Mouse (Mus musculus) urinary bladder, postnatal 10 days (tissue): ENCODE measurements around the gene Lingo3.
"Not testable (repeated sequence)": the region's sequence is repeated elsewhere in the genome, so short reads cannot be mapped to it uniquely, and the experiment has no call there.

Source experiments
- DNase-seq: peaks from one replicate; pipeline ENCODE4 v3.0.0; 2022; ENCODE audit warnings: low spot score

Lingo3 gene

DNA sequence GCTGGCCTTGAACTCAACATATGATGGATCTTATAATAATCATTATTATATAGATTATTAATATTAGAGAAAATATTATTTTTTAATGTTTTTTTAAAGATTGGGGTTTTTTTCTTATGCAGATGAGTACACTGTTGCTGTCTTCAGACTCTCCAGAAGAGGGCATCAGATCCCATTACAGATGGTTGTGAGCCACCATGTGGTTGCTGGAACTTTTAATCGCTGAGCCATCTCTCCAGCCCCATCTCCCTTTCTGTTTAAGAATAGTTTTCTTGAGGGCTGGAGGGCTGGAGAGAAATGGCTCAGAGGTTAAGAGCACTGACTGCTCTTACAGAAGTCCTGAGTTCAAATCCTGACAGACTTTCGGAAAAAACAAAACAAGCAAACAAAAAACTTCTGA is 21.8 kb downstream of the Lingo3 start:
- no peak for DNase-seq

- DNase-seq: no peak
These were observed 24.4 kb downstream of the Lingo3 start for GRCm38 (mm10) chr10:80819406-80819805.

- no peak for DNase-seq
These were observed 25.1 kb downstream of the Lingo3 start for GRCm38 (mm10) chr10:80818599-80819281.

- DNase-seq: not testable (repeated sequence)
These were observed 25.9 kb downstream of the Lingo3 start for GRCm38 (mm10) chr10:80817955-80818354.

GRCm38 (mm10) chr10:80817164-80817563 is 26.7 kb downstream of the Lingo3 start:
- no peak for DNase-seq

- DNase-seq: not testable (repeated sequence)
These were observed 27.5 kb downstream of the Lingo3 start for GRCm38 (mm10) chr10:80816303-80816702.

GRCm38 (mm10) chr10:80814800-80815199 is 29.0 kb downstream of the Lingo3 start:
- no peak for DNase-seq

DNA sequence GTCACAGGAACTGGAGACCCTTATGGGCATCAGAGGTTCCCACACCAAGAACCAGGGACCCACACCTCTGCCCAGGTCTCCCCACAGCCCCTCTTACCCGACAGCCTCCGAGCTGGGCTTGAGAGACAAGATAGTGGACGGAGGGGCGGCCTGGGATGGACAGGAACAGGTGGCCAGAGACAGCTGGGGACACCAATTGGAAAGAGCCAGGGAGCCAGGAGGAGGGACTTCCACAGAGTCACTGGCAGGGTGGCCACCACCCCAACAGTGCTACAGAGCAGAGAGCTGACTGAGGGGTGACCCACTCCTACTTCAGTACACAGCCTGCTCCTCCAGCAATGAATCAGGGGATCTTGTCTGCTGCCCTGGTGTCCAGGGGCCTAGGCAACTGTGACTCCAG is 30.5 kb downstream of the Lingo3 start, which contains the start of gene Jsrp1:
Gene Jsrp1, minus strand, starts transcription at position 133 of the 400 bp plus-strand sequence.
- DNase-seq: no peak

- no peak for DNase-seq
These were observed 31.3 kb downstream of the Lingo3 start for GRCm38 (mm10) chr10:80812391-80813041.

- no peak for DNase-seq
These were observed 33.8 kb downstream of the Lingo3 start for GRCm38 (mm10) chr10:80810084-80810483.

- DNase-seq: no peak
These were observed 34.7 kb downstream of the Lingo3 start for GRCm38 (mm10) chr10:80808985-80809632.

DNA sequence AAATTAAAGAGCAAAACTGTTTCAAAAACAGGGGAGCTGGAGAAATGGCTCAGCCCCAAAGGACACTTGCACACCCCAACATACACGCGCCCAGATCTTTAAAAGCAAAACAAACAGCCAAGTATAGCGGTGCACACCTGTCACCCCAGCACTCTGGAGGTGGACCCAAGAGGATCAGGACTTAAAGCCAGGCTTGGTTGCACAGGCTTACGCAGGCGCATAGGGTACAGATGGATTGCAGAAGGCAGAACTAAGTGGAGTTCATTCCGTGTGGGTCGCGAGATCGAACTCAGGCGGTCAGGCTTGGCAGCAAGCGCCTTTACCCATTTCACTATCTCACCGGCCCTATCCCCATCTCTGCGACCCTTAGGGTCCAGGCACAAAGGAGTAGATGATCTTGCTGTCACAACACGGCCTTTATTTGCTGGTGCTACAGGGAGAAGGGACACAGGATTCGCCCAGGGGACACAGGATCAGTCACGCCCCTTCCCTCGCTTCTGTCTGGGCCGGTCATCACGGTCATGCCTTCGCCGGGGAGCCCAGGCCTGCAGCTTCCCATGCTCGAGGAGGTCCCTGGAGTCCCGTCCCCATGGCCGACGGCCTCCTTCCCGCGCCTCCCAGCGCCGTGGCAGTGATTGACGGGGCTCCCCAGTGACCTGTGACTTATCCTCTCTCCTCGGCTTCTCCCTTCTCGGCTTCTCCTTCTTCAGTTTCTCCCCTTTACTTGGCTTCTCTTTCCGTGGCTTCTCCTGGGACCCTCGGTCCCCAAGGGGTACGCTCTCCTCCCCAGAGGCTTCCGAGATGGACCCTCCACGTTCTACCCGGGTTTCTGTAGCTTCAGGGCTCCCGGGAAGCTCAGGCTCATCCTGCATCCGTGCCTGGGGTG is 35.5 kb downstream of the Lingo3 start:
- DNase-seq: no peak

- no peak for DNase-seq
These were observed 36.7 kb downstream of the Lingo3 start for GRCm38 (mm10) chr10:80807057-80807627.

DNA sequence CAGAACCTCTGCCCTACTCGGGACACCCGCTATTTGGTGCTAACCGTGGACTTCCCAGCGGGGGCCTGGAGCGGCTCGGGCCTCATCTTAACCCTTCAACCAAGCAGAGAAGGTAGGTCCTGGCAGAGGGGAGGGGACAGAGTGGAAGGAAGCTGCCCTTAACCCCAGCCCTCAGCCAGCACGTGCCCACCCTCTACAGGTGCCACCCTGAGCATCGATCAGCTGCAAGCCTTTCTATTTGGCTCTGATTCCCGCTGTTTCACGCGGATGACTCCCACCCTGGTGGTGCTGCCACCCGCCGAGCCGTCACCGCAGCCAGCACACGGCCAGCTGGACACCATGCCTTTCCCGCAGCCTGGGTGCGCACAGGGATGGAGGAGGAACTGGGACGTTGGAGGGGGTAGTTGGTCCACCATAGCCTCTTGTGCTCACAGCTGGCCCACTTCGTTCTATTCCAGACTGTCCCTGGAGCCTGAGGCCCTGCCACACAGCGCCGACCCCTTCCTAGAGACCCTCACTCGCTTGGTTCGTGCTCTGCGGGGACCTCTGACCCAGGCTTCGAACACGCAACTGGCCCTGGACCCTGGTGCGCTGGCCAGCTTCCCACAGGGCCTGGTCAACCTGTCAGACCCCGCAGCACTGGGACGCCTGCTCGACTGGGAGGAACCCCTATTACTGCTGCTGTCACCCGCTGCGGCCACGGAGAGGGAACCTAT is 37.3 kb downstream of the Lingo3 start:
- no peak for DNase-seq

GRCm38 (mm10) chr10:80805925-80806324 is 37.9 kb downstream of the Lingo3 start:
- DNase-seq: peak; percentile 52

GRCm38 (mm10) chr10:80805322-80805721 is 38.5 kb downstream of the Lingo3 start:
- DNase-seq: no peak

DNA sequence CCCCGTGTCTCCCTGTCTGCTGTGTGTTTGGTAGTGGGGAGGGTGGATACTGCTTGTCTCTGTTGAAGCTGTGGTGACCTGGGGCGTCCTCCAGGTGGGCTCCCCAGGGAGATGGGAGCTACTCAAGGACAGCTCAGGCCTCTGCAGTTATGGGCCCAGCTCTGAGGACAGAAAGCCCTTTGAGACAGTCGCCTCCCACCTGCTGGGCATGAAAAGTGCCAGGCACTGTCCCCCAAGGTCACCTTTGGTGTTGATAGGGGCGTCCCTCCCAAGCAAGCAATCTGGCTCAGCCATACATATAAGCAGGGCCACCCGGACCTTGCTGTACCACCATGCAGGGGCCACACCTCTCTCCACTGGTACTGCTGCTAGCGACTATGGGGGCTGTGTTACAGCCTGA is 38.9 kb downstream of the Lingo3 start, which contains the start of gene Amh:
Gene Amh, plus strand, starts transcription at position 328 of the 400 bp plus-strand sequence.
- DNase-seq: no peak

DNA sequence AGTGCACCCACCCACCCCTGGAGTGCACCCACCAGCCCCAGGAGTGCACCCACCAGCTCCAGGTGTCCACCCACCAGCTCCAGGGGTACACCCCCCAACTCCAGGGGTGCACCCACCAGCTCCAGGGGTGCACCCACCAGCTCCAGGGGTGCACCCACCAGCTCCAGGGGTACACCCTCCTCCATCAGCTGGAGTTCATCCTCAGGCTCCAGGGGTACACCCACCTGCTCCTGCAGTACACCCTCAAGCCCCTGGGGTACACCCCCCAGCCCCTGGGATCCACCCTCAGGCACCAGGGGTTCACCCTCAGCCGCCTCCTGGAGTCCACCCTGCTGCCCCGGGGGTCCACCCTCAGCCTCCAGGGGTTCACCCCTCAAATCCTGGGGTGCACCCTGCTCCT is 39.5 kb downstream of the Lingo3 start:
- no peak for DNase-seq

- DNase-seq: no peak
These were observed 40.8 kb downstream of the Lingo3 start for GRCm38 (mm10) chr10:80802996-80803395.

GRCm38 (mm10) chr10:80802204-80802912 is 41.5 kb downstream of the Lingo3 start:
- DNase-seq: no peak
